Mouse (Mus musculus) midbrain, embryonic 16.5 days (tissue): ENCODE results near the gene Lrp1. TPM values are rescaled to one million over a fixed set of nuclear protein-coding genes. Genes with fewer than 3 reads are reported as not detected.

ENCODE experiments used
- ATAC-seq: fragments of 200-750 bp; cut with Nextera tagmentation; 2 replicates; pipeline ENCODE4 v1.8.0; 2017; ENCODE audit warnings: moderate TSS enrichment
- H3K27ac ChIP-seq: fragments of 300-500 bp; sonication (generic); 2 replicates; pipeline ENCODE4 v1.5.1; 2014; ENCODE audit warnings: mild to moderate bottlenecking, low read length, mixed read lengths
- H3K27me3 ChIP-seq: fragments of 300-500 bp; sonication (generic); 2 replicates; pipeline ENCODE4 v1.6.1; 2014; ENCODE audit warnings: low read depth, low read length, mixed read lengths; ENCODE audit not compliant: control insufficient read depth, insufficient read depth
- H3K36me3 ChIP-seq: fragments of 300-500 bp; sonication (generic); 2 replicates; pipeline ENCODE4 v1.6.1; 2014; ENCODE audit warnings: mild to moderate bottlenecking, low read length, moderate library complexity, mixed read lengths; ENCODE audit not compliant: control insufficient read depth, insufficient read depth
- H3K4me1 ChIP-seq: fragments of 300-500 bp; sonication (generic); 2 replicates; pipeline ENCODE4 v1.6.1; 2014; ENCODE audit warnings: mild to moderate bottlenecking, low read length, mixed read lengths; ENCODE audit not compliant: control insufficient read depth, insufficient read depth
- H3K4me2 ChIP-seq: fragments of 300-500 bp; sonication (generic); 2 replicates; pipeline ENCODE4 v1.6.1; 2014; ENCODE audit warnings: mild to moderate bottlenecking, low read length, mixed read lengths
- H3K4me3 ChIP-seq: fragments of 300-500 bp; sonication (generic); 2 replicates; pipeline ENCODE4 v1.5.1; 2014; ENCODE audit warnings: low read depth, mild to moderate bottlenecking, low read length, moderate library complexity, mixed read lengths
- H3K9ac ChIP-seq: fragments of 300-500 bp; sonication (generic); 2 replicates; pipeline ENCODE4 v1.6.1; 2014; ENCODE audit warnings: low read depth, low read length, mixed read lengths
- H3K9me3 ChIP-seq: fragments of 300-500 bp; sonication (generic); replicated peaks from 2 replicates; pipeline ENCODE4 v1.6.1; 2014; ENCODE audit warnings: mild to moderate bottlenecking, low read length, mixed read lengths; ENCODE audit not compliant: control insufficient read depth, poor library complexity, severe bottlenecking
- WGBS: fragments of 180-500 bp; shearing (Covaris S2); extraction: QIAGEN DNeasy Blood & Tissue Kit; methylation state at CpG from one replicate; pipeline ENCODE4 v1.1.7; 2014; 5-methylcytosine and 5-hydroxymethylcytosine counted together
- polyA plus RNA-seq: library from polyadenylated mRNA; unstranded; fragments of >200 nt; fragmentation: Nextera tagmentation; extraction: Ambion mirVana; gene quantifications from 2 replicates; pipeline ENCODE4 v1.2.1, GENCODE M21; 2015

Gene Lrp1
- polyA plus RNA-seq, 1 experiment from 2014 or later = 110 TPM

DNA sequence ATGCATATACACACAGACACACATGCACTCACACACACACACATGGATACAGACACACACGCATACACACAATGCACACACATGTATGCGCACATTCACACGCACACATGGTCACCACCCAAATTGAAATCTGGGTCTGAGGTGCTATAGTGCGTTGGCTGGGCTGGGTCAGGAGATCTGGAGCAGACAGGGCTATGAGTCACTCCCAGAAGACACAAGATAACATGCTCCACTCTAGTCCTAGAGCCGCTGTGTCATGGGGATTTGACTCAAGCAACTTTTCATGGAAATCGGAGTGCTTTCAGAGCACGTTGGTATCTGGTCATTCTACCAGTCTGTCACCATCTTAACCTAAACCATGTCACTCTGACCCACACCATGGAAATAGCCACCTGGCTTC is 28.5 kb downstream of the Lrp1 start:
- no peak overlapping the region for H3K4me3 ChIP-seq
- H3K27me3 ChIP-seq = no peaks in the 10 kb centered on the region
- peaks cover 4% of the 10 kb centered on the region; the same call in 1 of the 2 replicates for H3K4me1 ChIP-seq
- no peak for ATAC-seq
- no peak overlapping the region for H3K4me2 ChIP-seq
- H3K36me3 ChIP-seq = peaks cover 63% of the 10 kb centered on the region
- 90% methylated on average over 7 of the region's 7 CpGs for WGBS
- H3K9me3 ChIP-seq = no peaks in the 10 kb centered on the region
- H3K27ac ChIP-seq = no peak overlapping the region
- no peak overlapping the region for H3K9ac ChIP-seq

- 43% methylated on average over 7 of the region's 7 CpGs for WGBS
- no peak overlapping the region for H3K4me3 ChIP-seq
- H3K4me1 ChIP-seq = no peaks in the 10 kb centered on the region
- peaks cover 67% of the 10 kb centered on the region for H3K36me3 ChIP-seq
- H3K9me3 ChIP-seq = no peaks in the 10 kb centered on the region
- ATAC-seq = no peak
- H3K27ac ChIP-seq = no peak overlapping the region
- H3K4me2 ChIP-seq = no peak overlapping the region
- H3K9ac ChIP-seq = no peak overlapping the region
- H3K27me3 ChIP-seq = no peaks in the 10 kb centered on the region
Measured at GRCm38 (mm10) chr10:127591514-127591913, 29.4 kb downstream of the Lrp1 start.

DNA sequence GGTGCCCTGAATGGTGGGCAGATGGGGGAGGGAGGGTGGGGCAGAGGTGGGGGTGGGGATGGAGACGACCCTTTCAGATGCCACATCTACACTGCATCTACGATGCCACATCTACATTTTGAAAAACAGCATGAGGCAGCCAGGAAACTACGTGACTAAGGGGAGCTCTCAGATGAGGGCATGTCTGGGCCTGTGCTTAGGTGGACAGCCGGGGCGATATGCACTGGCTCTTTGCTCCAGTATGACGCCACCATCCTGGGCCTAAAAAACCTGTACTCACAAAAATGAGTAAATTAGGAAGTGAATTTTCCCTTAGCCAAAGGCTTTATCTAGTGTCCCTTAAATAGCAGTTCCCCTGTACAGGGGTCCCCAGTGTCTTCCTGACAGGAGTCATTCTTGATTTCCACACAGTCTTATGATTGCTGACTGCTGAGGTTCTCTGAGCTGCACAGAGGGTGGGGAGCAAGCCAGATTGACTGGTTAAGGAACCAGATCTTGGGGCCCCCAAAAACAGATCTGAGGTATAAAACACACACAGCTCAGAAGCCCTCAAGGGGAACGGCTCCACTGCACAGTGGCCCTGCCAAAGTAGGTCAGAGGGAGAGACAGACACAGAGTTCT is 30.0 kb downstream of the Lrp1 start:
- H3K9me3 ChIP-seq = no peaks in the 10 kb centered on the region
- 86% methylated on average over 7 of the region's 7 CpGs for WGBS
- no peak overlapping the region for H3K27ac ChIP-seq
- no peak overlapping the region for H3K9ac ChIP-seq
- no peaks in the 10 kb centered on the region for H3K4me1 ChIP-seq
- H3K4me3 ChIP-seq = no peak overlapping the region
- H3K4me2 ChIP-seq = no peak overlapping the region
- no peak for ATAC-seq
- no peaks in the 10 kb centered on the region for H3K27me3 ChIP-seq
- H3K36me3 ChIP-seq = peaks cover 69% of the 10 kb centered on the region

- H3K36me3 ChIP-seq = peaks cover 68% of the 10 kb centered on the region
- H3K9ac ChIP-seq = no peak overlapping the region
- no peaks in the 10 kb centered on the region for H3K4me1 ChIP-seq
- no peak overlapping the region for H3K4me3 ChIP-seq
- H3K27me3 ChIP-seq = no peaks in the 10 kb centered on the region
- H3K9me3 ChIP-seq = no peaks in the 10 kb centered on the region
- no peak overlapping the region for H3K4me2 ChIP-seq
- no peak for ATAC-seq
- WGBS = 92% methylated on average over 12 of the region's 12 CpGs
- no peak overlapping the region for H3K27ac ChIP-seq
Measured at GRCm38 (mm10) chr10:127590256-127590655, 30.7 kb downstream of the Lrp1 start.

DNA sequence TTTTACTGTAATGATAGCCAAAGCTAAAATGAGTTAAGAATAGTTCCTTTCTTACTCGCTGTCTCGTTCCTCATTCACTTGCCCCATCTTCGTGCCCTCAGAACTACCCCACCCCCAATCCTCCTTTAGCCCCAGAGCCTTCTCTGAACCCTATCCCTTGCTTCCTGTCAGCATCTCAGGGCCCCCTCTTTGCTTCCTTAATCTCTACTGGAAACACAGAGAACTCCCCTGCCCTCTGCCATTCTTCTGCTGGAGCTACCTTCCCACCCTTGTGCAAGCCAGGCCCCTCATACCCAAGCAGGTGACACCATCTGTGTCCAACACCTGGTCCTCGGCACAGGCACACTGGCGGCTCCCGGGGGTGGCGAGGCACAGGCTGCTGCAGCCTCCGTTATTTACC is 33.2 kb downstream of the Lrp1 start:
- H3K36me3 ChIP-seq = peaks cover 69% of the 10 kb centered on the region

GRCm38 (mm10) chr10:127586209-127586608 is 34.7 kb downstream of the Lrp1 start:
- no peak for ATAC-seq
- 78% methylated on average over 4 of the region's 4 CpGs for WGBS
- H3K9ac ChIP-seq = no peak overlapping the region
- no peak overlapping the region for H3K27ac ChIP-seq
- peaks cover 70% of the 10 kb centered on the region for H3K36me3 ChIP-seq
- no peaks in the 10 kb centered on the region for H3K27me3 ChIP-seq
- H3K4me2 ChIP-seq = no peak overlapping the region
- no peak overlapping the region for H3K4me3 ChIP-seq
- no peaks in the 10 kb centered on the region for H3K4me1 ChIP-seq
- H3K9me3 ChIP-seq = no peaks in the 10 kb centered on the region

More for the DNA sequence above, 33.2 kb downstream of the Lrp1 start:
- Histone ChIP-seq H3K27ac (no peak overlapping the region), H3K4me2 (no peak overlapping the region), H3K27me3 (no peaks in the 10 kb centered on the region), H3K4me3 (no peak overlapping the region), H3K4me1 (no peaks in the 10 kb centered on the region), H3K9ac (no peak overlapping the region), H3K9me3 (no peaks in the 10 kb centered on the region)
- 90% methylated on average over 8 of the region's 8 CpGs for WGBS
- no peak for ATAC-seq

- Histone ChIP-seq H3K9me3 (no peaks in the 10 kb centered on the region), H3K4me2 (no peak overlapping the region), H3K9ac (no peak overlapping the region), H3K4me1 (no peaks in the 10 kb centered on the region), H3K4me3 (no peak overlapping the region), H3K36me3 (peaks cover 71% of the 10 kb centered on the region), H3K27ac (no peak overlapping the region), H3K27me3 (no peaks in the 10 kb centered on the region)
- 67% methylated on average over 2 of the region's 2 CpGs for WGBS
- no peak for ATAC-seq
Measured at GRCm38 (mm10) chr10:127585598-127585997, 35.4 kb downstream of the Lrp1 start.

- no peaks in the 10 kb centered on the region for H3K9me3 ChIP-seq
- no peaks in the 10 kb centered on the region for H3K4me1 ChIP-seq
- H3K9ac ChIP-seq = no peak overlapping the region
- 82% methylated on average over 8 of the region's 8 CpGs for WGBS
- H3K27me3 ChIP-seq = no peaks in the 10 kb centered on the region
- ATAC-seq = no peak
- H3K27ac ChIP-seq = no peak overlapping the region
- H3K4me2 ChIP-seq = no peak overlapping the region
- no peak overlapping the region for H3K4me3 ChIP-seq
- peaks cover 65% of the 10 kb centered on the region for H3K36me3 ChIP-seq
Measured at GRCm38 (mm10) chr10:127583649-127584048, 37.3 kb downstream of the Lrp1 start.

GRCm38 (mm10) chr10:127581291-127581690 is 39.7 kb downstream of the Lrp1 start:
- peaks cover 72% of the 10 kb centered on the region for H3K36me3 ChIP-seq
- H3K27me3 ChIP-seq = no peaks in the 10 kb centered on the region
- H3K27ac ChIP-seq = no peak overlapping the region
- no peaks in the 10 kb centered on the region for H3K4me1 ChIP-seq
- no peak for ATAC-seq
- H3K4me2 ChIP-seq = no peak overlapping the region
- no peak overlapping the region for H3K9ac ChIP-seq
- H3K4me3 ChIP-seq = no peak overlapping the region
- no peaks in the 10 kb centered on the region for H3K9me3 ChIP-seq
- 92% methylated on average over 9 of the region's 9 CpGs for WGBS
